Mouse (Mus musculus) heart, adult 8-10 months (tissue): ENCODE data around the gene Repin1. TPM values are rescaled to one million over a fixed set of nuclear protein-coding genes. Genes with fewer than 3 reads are reported as not detected.

Experiments
- total RNA-seq, 4 experiments: library from RNA; stranded (reverse); gene quantifications; 2 replicates each; pipeline ENCODE4 v1.2.4; 2022

Gene Repin1
- total RNA-seq, 4 experiments from 2014 or later: 35.5 to 40.9 (median 36.3) TPM

Other genes with a start within 250 kb of the Repin1 start
- 10 to 100 TPM; 13.8 to 22.8 (median 17.9) TPM for gene Krba1, start 198.3 kb upstream of the Repin1 start, total RNA-seq
- gene Zfp467, start 148.1 kb upstream of the Repin1 start, total RNA-seq: 10 to 100 TPM in 3 of 4 experiments, 1 to 10 TPM in 1; 9.7 to 10.1 (median 10.1) TPM
- under 1 TPM; 0.14 to 0.35 (median 0.31) TPM for gene Sspo, start 145.7 kb upstream of the Repin1 start, total RNA-seq
- gene Atp6v0e2, start 56.3 kb upstream of the Repin1 start, total RNA-seq: 10 to 100 TPM; 18.1 to 27.4 (median 23.3) TPM
- 10 to 100 TPM; 17.7 to 20.1 (median 18.8) TPM for gene Lrrc61, start 39.1 kb upstream of the Repin1 start, total RNA-seq
- 100 to 1,000 TPM in 1 of 4 experiments, 10 to 100 TPM in 3; 62.1 to 108 (median 77.5) TPM for gene Rarres2, start 21.1 kb upstream of the Repin1 start, total RNA-seq
- gene Gm45021, start 4.3 kb upstream of the Repin1 start, total RNA-seq: not detected
- gene Gm44965, start 58 bp downstream of the Repin1 start, total RNA-seq: 1 to 10 TPM in 2 of 4 experiments, not detected in 2; 1.0 to 2.8 TPM
- gene Zfp775, start 8.2 kb downstream of the Repin1 start, total RNA-seq: 10 to 100 TPM; 12.9 to 15.5 (median 14.1) TPM
- gene AI854703, start 32.9 kb downstream of the Repin1 start, total RNA-seq: under 1 TPM; 0.22 to 0.69 (median 0.43) TPM
- gene Gimap8, start 53.4 kb downstream of the Repin1 start, total RNA-seq: 1 to 10 TPM; 4.9 to 8.8 (median 5.8) TPM
- gene Gimap9, start 82.2 kb downstream of the Repin1 start, total RNA-seq: 1 to 10 TPM; 2.6 to 4.2 (median 3.1) TPM
- 10 to 100 TPM; 16.1 to 25.6 (median 20.1) TPM for gene Gimap4, start 90.7 kb downstream of the Repin1 start, total RNA-seq
- gene Gimap6, start 114.3 kb downstream of the Repin1 start, total RNA-seq: 10 to 100 TPM; 28.6 to 39.2 (median 35.6) TPM
- gene Gm28053, start 124.7 kb downstream of the Repin1 start, total RNA-seq: 1 to 10 TPM; 2.7 to 5.0 (median 4.3) TPM
- under 1 TPM in 3 of 4 experiments, not detected in 1; 0.22 to 0.78 (median 0.71) TPM for gene Gimap7, start 124.7 kb downstream of the Repin1 start, total RNA-seq
- gene Gimap1, start 145.2 kb downstream of the Repin1 start, total RNA-seq: 1 to 10 TPM; 6.3 to 9.4 (median 8.0) TPM
- gene Gimap5, start 152.3 kb downstream of the Repin1 start, total RNA-seq: 1 to 10 TPM; 4.1 to 5.0 (median 4.5) TPM
- under 1 TPM; 0.53 to 0.86 (median 0.54) TPM for gene Gimap3, start 177.0 kb downstream of the Repin1 start, total RNA-seq
- 10 to 100 TPM; 15.0 to 19.3 (median 17.1) TPM for gene Tmem176a, start 247.0 kb downstream of the Repin1 start, total RNA-seq
- gene Tmem176b, start 247.6 kb downstream of the Repin1 start, total RNA-seq: 10 to 100 TPM; 34.1 to 50.4 (median 41.2) TPM